Mouse (Mus musculus): ENCODE measurements around the gene Tle6.
A peak's percentile ranks its signal among the peaks of the same experiment; 100 is the strongest.

Gene Tle6

DNA sequence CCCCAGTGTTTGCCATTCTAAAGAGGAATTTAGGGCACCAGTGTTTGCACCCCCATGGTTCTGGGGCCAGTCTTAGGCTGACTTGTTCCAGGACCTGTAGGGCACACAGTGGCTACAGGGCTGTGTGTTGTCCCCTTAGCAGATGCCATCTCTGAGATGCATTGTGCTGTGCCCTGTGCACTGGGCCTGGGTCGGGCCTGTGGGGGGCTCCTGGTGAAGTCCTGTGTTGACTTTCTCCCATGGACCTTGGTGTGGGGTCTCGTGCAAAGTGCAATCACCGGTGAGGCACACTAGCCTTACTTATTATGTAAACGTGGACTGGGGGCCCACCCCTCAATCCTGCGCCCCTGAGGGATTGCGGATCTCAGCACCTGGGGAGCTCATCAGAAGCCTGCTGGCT lies 38.5 kb downstream of the Tle6 start:
- no peak for DNase-seq (ENCODE audit: low spot score)

DNA sequence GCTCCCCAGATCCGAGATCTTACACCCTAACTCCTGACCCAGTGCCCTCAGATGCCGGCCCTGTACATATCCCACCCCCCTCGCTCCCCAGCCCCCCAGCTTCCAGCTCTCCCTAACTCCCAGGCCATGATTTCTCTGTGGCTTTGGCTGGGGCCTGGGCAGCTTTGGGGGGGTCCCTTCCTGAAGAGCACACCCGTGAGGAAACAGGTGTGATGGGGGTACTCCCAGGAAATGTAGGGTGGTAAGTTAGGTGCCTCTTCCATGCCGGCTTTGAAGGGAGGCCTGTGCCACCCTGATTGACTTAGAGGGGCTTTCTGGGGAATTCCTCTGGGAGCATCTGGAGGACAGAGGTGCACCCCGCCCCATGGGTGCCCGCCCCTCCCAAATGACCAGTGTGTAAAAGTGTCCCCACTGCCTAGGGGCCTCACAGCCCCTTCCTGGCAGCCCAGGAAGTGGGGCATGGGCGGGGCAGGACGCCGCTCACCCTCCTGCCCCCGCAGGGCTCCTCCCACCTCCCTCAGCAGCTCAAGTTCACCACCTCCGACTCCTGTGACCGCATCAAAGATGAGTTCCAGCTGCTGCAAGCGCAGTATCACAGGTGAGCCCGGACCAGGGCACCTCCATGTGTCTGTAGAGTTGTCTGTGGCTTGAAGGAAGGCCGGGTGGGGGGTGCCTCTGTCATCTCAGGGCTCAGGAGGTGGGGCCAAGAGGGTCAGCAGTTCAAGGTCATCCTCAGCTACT lies 40.0 kb downstream of the Tle6 start:
- DNase-seq (ENCODE audit: low spot score) = peak; percentile 69

DNA sequence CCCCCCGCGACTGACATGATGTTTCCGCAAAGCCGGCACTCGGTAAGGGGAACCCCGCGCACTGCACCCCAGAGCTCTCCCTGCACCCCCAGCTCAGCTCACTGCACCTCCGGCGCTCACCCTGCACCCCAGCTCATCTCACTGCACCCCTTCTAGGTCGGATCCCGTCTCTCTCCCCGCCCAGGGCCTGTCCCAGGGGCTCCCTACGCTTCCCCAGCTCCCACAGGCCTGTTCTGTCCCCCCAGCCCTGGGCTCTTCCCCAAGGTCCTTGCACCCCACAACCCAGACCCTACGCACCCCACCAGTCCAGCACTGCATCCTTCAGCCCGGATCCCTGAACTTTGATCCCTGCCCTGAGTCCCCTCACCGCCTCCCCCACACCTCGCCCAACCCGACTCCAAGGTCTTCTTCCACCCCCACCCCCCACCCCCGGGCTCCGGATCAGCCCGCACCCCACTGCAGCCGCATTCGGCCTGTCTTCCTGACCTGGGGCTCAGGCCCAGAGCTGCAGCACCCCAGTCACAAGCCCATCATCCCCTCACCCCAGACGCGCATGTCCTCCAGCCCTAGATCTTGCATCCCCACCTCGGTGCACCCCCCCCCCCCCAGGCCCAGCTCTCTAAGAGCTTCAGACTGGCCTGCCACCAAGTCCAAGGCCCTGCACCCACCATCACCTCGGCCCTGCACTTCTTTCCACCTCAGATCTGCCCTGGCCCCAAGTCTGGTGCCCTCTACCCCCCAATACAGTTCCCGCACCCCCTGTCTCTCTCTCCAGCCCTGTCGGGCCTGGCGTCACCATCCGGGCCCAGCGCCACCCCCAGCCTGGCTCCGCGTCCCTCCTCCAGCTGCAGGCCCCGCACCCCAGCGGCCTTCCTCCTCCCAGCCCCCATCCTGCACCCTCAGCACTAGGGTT lies 41.0 kb downstream of the Tle6 start:
- peak; percentile 66 for DNase-seq (ENCODE audit: low spot score)

DNA sequence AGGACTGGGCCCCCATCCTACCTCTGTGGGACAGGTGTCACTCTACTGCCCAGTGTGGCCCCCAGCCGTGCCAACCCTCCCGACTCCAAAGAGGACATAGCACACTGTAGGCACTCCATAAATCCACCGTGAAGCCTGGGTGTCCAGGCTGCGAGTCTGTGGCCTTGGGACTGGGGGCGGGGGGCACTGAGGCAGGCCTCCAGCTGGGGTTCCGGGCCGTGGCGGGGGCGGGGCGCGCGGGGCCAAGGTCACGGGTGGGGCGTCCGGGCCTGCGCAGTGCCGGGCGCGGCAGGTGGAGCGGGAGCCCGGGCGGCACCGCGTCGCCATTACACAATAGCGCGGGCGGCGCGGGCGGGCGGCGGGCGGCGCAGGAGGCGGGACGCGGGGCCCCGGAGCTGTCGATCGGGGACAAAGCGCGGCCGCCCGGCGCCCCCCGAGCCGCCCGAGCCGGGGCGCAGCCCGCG lies 41.7 kb downstream of the Tle6 start, which contains the start of gene Aes:
Gene Aes (plus strand): TSS at position 326 of the 464 bp plus-strand sequence.
- peak; percentile 83 for DNase-seq (ENCODE audit: low spot score)

DNA sequence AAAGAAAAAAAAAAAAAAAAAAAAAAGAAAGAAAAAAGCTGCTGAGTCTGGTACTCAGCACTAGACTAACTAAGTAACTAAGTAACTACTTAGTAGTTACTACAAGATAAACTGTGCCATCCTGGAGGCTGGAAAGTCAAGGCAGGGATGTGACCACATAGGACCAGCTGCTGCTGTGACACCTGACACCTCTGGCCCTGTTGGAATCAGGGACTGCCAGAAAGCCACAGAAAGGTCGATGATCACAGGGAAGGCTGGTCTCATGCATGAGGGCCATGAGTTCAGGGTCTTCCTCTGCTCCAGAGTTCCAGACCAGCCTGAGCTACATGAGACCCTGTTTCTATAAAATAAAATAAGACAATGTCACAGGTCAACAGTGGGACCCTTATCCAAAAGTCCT lies 43.4 kb downstream of the Tle6 start:
- no peak for DNase-seq (ENCODE audit: low spot score)

DNA sequence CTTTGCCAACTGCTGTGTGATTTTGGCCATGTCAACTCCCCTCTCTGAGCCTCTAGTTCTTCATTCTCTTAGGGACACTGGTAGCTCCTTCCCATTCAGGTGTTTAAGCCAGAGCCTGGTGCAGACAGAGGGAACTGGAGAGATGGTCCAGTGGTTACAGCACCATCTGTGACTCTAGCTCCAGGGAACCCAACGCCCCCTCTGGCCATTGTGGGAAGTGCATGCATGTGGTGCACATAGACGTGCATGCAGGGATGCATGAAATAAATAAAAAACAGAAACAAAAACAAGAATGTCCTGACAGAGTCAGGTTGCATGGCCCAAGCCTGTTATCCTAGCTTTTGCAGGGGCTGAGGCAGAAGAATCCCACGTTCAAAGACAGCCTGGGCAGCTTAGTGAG lies 44.6 kb downstream of the Tle6 start:
- DNase-seq (ENCODE audit: low spot score) = no peak

DNA sequence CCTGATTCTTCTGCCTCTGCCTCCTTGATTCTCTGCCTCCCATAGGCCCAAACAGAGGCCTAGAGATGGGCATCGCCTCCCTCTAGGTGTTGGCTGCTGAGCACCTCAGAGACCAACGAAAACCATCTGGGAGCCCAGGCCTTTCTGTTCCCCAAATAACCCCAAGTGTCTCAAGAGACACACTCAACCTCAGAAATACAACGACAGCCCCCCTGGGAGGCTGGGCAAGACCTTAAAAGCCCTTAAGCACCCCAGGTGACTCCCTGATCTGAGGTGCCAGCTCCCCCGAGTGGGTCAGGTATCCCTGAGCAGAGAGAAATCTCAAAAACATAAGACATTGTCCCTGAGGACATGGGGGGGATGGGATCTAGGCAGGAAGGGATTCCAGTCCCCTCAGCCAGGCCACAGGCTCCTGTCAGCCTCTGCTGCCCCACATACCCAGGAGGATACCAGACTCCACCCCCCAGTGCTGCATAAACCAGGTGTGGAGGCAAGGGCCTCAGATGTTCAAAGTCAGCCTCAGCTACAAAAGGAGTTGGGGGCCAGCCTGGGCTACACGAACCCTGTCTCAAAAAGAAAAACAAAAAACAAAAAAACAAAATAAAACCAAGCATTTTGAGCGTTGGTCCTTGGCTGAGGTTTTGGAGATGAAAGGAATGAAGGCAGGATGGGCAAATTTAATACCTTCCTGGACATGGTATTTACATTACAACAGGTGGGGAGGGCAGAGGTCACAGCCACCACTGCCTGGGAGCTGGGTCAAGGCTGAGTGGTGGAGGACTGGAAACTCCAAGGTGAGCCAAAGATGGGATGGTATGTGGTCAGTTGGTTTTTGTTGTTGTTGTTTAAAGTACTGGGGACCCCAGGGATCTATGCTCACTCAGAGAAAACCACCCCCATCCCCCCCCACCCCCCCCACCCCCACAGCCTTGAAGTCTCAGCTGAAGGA lies 46.8 kb downstream of the Tle6 start:
- DNase-seq (ENCODE audit: low spot score) = no peak

DNA sequence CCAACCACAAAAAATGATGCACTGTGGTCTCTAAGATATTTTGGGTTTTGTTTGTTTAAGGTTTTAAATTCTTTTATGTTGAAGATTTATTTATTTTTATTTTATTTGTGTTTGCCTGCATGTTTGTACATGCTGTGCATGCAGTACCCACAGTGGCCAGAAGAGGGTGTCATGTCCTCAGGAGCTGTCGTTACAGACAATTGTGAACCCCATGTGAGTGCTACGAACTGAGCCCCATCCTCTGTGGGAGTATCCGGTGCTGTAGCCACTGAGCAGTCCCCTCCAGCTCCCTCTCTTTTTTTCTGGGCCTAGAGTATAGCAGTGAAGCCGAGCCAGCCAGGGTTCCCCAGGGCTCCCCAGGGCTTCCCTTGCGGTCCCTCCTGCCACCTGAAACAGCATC lies 47.6 kb downstream of the Tle6 start:
- no peak for DNase-seq (ENCODE audit: low spot score)

DNA sequence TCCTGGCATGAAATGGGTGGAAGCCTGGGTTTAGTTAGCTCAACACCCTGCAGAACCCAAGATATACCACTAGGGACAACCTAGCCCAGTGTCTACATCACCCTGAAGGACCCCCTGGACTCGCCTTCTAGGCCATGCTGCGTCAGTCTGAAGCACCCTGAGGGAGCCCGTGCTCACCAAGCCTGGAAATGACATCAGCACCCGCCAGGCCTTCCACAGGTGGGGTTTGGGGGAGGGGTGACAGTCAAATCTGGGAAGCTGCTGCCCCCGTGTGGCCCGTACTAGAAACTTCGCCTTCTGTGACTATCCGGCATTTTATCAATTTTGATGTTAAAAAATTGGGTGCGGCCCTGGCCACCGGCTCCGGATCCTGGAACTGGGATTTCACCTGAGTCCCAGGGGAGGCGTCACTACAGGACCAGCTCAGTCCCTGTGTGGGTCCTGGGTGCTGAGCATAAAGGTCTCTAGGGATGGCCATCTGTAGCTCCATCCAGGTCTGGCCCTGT lies 49.2 kb downstream of the Tle6 start:
- peak; percentile 91 for DNase-seq (ENCODE audit: low spot score)

DNA sequence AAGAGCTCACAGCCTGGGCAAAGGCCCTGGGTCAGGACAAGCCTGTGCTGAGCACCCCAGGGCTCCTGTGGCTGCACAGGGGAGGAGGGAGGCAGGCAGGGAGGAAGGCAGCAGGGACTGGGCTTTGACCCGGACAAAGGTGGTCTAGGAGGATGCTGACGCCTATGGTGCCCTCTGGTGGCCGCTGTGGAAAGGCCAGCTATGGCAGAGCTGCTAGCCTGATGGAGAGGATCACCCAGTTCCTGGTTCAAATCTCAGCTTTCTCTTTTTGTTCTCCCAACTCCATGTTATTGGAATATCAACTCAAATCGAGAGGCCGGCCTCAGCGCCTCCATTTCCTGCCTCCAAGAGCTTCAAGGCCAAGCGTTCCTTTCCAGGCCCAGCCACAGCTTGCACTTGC lies 50.6 kb downstream of the Tle6 start:
- DNase-seq (ENCODE audit: low spot score) = peak; percentile 71

DNA sequence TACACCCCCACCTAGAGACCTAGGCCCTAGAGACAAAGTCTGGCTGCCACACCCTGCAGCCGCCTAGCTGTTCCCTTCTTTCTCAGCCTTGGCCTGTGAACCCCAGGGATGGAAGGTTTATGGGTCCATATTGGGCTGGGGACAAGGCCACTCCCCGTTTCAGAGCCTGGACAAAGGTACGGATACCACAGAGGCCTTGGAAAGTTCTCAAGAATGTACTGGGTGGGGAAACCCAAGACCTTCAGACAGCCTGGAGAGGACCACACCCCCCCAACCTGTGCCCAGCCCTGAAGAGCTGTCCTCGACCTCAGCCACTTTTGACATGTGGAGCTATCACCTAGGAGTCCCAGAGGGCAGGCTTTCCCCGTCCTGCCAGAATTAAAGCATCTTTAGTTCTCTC lies 51.9 kb downstream of the Tle6 start:
- DNase-seq (ENCODE audit: low spot score) = no peak

DNA sequence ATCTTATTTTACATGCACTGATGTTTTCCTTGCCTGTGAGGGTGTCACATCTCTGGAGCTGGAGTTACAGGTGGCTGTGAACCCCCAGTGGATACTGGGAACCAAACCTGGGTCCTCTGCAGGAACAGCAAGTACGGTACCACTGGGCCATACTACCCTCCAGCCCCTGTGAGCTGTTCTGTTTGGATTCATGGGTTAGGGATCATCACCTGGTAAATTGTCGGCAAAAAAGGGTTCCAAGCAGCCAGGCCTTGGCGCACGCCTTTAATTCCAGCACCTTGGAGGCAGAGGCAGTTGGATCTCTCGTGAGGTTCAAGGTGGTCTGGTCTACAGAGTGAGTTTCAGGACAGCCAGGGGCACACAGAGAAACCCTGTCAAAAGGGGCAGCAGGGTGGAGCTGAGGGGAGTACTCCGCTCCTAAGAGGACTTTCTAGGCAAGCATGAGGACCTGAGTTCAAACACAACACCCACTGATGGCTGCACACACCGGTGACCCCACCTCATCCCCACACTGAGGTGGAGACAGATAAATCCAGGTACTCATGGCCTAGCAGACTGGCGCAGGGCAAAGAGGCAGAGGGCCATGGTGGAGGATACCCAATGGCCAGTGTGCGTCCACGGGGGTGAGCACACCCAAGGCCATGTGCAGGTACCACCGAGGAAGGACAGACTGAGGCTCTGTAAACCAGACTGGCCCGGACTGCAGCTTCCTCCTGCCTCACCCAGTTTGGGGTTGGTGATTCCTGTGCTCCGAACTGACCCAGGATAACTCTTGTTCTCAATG lies 53.9 kb downstream of the Tle6 start:
- no peak for DNase-seq (ENCODE audit: low spot score)

DNA sequence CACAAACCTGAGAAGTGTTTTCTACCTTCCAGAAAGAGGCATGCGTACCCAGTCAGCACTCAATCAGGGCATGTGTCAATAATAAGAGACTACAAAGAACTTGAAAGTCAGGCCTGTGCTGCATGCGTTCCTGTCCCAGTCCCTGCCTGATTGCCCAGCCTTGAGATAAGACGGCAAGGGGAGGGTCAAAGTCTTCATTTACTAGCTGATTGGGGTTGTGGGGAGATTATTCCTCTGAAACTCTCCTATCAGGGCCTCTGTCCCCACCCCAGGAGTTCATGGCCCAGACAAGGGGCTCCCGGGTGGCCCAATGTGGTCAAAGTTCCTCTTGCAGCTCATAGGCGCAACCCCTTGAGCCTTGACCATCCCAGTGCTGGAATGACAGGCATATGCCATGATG lies 54.5 kb downstream of the Tle6 start:
- no peak for DNase-seq (ENCODE audit: low spot score)

DNA sequence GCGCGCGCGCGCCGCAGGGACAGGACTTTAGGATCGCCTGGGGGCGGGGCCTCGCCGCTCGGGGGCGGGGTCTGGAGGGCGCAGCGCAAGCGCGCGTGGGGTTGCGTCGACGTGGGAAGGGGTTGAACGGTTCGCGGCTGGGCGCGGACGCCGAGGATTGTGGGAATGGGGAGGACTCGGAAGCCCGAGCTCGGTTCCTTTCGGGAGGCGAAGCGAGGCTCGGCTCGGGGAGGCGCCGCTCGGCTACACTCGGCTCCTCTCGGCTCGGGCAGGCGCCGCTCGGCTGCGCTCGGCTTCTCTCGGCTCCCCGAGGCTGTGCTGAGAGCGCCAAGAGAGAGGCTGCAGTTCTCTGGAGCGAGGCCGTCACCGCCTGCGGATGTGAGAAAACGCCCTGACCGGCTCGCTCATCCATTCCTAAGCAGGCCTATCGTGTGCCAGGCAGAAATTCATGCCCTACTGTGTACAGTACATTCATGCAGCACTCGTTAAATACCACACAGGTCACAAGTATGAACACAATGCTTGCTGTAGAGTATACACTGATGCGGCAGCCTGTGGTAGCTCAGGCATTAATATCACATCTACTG lies 55.6 kb downstream of the Tle6 start, which contains the start of gene Gna11:
Gene Gna11 (minus strand): TSS at position 30 of the 587 bp plus-strand sequence.
- peak; percentile 99 for DNase-seq (ENCODE audit: low spot score)

DNA sequence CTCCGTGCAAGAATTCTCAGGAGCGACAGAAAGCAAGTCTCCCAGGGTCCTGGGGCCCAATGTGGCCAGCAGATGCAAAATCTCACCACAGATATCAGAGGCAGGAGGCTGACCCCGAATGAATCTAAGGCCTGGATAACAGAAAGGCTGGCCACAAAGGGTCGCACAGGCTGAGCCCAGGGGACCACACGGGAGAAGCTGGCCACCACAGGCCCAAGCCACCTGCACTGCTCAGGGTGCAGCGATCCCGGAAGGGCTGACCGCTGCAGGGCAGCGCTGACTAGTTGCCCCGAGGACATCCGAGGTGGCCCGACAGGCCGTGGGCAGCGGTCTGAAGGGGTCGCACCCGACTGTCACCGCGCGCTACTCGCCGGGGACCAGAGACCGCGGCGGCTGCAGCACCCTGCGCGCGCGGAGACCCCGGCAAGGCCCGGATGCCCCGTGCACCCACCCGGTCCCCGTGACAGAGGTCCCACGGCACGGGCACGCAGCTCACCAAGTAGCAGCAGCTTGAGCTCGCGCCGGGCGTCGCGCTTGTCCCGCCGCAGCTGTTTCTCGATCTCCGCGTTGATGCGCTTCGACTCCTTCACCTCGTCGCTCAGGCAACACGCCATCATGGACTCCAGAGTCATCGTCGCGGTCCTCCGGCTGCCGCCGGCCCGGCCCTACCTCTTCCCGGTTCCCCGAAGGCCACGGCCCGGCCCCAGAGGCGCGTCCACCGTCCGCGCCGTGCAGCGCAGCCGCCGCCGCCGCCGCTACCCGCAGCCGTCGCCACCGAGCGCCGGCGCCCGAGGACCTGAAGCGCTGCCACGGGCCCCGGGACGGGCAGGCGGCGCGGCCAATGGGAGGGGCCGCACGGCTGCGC lies 56.3 kb downstream of the Tle6 start:
- no peak for DNase-seq (ENCODE audit: low spot score)

DNA sequence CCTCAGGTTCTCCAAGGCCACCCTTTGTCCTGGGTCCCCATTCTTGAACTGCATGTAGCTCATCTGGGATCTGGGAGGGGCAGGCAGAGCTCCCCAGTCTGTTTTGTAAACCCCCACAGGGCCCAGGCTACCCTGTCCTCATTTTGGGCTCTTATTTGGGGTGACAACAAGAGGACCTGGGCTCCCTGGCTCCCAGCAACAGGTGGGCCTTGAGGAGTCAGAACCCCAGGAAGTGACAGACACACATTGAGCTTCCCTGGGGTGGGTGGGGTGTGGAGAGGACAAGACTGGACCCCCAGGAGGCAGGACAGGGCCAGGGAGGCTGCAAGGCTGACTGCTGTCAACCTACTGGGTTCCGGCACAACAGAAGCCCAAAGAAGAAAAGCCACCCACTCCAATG lies 57.2 kb downstream of the Tle6 start:
- no peak for DNase-seq (ENCODE audit: low spot score)

DNA sequence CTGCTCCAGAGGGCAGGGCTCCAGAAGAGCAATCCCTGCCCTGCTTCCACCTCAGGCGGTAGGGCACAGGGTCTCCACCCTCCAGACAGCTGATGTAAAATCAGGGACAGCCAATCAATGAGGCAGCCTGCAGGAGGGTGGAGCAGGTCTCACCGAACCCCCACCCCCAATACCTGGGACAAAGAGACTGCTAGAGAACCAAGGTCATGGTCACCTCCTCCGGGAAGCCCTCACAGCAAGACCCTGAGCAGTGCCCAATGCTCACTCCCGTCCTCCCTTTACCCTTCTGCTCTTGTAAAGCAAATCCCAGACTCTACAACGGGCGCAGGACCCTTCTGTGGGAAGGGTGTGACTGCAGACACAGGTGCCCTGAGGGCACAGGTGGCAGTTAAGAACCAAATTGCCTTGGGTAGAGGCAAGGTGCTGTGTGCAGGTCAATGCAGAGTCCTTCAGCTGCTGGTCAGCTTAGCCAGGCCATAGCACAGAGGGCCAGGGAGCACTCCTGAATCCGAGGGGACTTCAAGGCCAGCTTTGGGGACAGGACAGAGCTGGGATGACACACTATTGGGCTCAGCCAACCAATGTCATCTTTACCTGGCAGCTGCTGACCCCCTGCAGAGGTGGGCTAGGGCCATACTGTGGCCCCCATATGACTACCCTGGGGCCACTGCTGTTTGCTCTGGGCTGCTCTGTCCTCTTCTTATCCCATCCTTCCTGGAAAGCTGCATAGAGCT lies 58.0 kb downstream of the Tle6 start:
- no peak for DNase-seq (ENCODE audit: low spot score)

DNA sequence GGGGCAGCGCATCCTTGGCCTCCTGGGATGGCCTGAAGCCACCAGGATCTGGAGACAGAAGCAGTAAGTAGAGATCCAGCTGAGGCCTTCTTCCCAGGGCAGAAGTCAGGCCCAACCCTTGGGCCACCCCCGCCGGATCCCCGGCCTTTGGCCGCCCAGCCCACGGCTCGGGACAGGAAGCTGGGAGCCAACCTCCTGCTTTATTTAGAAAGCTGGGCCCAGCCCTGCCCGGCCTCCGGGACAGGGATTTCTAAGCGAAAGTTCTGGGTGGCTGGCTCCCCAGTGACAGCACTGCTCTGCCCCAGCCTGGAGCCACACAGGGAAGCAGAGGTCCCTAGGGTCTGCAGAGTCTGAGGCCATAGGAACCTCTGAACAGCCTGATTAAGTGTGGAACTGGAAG lies 59.1 kb downstream of the Tle6 start:
- peak; percentile 71 for DNase-seq (ENCODE audit: low spot score)

DNA sequence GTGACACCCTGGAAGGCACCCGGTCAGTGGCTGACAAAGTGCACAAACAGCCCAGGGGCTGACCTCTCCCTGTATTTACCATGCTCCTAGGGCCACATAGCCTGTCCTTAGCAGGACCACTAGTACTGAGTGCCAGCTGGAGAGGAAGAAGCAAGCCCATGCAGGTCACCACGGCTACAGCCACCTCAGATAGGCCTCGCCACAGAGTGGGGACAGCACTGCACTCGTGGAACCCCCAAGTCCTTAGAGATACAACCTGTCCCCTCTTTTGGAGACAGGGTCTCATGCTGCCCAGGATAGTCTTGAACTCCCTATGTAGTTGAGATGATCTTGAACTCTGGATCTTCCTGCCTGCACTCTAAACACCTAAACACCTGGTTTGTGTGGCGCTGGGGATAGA lies 59.5 kb downstream of the Tle6 start:
- DNase-seq (ENCODE audit: low spot score) = no peak

Data from lung, postnatal 25 days (tissue).